Mouse (Mus musculus): ENCODE measurements around the gene Otub2. TPM values are rescaled to one million over a fixed set of nuclear protein-coding genes. Genes with fewer than 3 reads are reported as not detected.

The Otub2 gene
- polyA plus RNA-seq, 1 experiment: 28.2 TPM

DNA sequence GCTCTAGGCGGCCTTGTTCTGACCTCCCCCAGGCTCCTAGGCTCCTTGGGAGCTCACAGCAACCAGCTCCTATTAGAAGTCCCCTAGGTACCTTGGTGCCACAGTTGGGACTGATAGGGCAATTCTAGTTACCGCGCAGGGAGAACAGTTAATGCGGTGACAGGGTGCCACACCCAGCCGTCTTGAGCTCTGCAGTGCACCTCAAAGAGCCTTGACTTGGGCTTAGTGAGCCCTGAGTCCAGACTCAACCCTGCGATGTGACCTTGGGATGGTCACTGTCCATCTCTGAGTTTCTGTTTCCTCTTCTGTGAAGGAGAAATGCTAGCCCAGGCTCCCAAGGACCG, 20.2 kb upstream of the Otub2 start:
- Histone ChIP-seq H3K4me1 (ENCODE audit: control insufficient read depth, insufficient read depth, low read length) (no peaks in the 10 kb centered on the region), H3K27ac (ENCODE audit: insufficient read depth, low read length) (no peak overlapping the region), H3K4me3 (ENCODE audit: insufficient read depth, low read length) (no peak overlapping the region)
- TF ChIP-seq POLR2A (IDR thresholded peaks at IDR 0.05; ENCODE audit: extremely low read depth, insufficient read depth, low read length) (no peak), CTCF (IDR thresholded peaks at IDR 0.05; ENCODE audit: extremely low read depth, insufficient read depth, low read length) (no peak)

DNA sequence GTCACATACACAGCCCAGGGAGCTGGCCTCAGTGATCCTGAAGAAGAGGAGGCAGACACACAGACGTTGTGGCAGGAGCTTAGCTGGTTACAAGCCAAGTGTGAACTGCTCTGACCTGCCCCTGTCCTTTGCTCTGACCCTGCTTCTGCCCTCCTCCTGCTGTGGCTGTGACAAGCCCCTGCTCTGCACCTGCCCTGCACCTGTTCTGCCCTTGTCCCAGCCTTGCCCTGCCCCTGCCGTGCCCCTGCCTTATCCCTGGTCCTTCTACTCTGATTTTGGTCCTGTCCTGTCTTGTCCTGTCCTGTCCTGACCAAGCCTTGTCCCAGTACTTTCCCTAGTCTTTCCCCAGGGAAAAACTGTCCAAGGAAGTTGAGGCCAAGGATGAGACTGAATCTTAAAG, 19.7 kb upstream of the Otub2 start:
- TF ChIP-seq POLR2A (IDR thresholded peaks at IDR 0.05; ENCODE audit: extremely low read depth, insufficient read depth, low read length): no peak
- TF ChIP-seq CTCF (IDR thresholded peaks at IDR 0.05; ENCODE audit: extremely low read depth, insufficient read depth, low read length): no peak
- no peaks in the 10 kb centered on the region for H3K4me1 ChIP-seq (ENCODE audit: control insufficient read depth, insufficient read depth, low read length)

DNA sequence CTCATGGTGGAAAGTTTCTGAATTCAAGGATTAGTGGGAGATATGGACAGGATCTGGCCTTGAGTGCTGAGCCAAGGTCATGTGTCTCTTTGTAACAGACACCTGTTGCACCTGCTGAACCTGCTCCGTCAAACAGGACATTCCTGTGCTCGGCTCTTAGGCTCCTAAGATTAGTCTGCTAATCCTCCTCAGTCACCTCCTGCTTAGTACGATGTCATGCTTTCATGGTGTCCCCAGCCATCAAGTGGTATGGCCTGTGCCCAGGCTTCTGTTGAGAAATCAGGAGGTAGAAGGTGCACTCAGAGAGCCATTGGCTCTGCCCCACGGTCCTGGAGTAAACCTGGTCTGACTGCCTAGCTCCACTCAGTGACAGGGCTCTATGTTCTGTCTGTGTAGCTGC, 17.6 kb upstream of the Otub2 start:
- H3K4me3 ChIP-seq (ENCODE audit: insufficient read depth, low read length): no peak overlapping the region
- H3K4me1 ChIP-seq (ENCODE audit: control insufficient read depth, insufficient read depth, low read length): no peaks in the 10 kb centered on the region
- TF ChIP-seq POLR2A (IDR thresholded peaks at IDR 0.05; ENCODE audit: extremely low read depth, insufficient read depth, low read length) (no peak), CTCF (IDR thresholded peaks at IDR 0.05; ENCODE audit: extremely low read depth, insufficient read depth, low read length) (no peak)
- no peak overlapping the region for H3K27ac ChIP-seq (ENCODE audit: insufficient read depth, low read length)

More for the DNA sequence above, 19.7 kb upstream of the Otub2 start:
- Histone ChIP-seq H3K27ac (ENCODE audit: insufficient read depth, low read length) (no peak overlapping the region), H3K4me3 (ENCODE audit: insufficient read depth, low read length) (no peak overlapping the region)

DNA sequence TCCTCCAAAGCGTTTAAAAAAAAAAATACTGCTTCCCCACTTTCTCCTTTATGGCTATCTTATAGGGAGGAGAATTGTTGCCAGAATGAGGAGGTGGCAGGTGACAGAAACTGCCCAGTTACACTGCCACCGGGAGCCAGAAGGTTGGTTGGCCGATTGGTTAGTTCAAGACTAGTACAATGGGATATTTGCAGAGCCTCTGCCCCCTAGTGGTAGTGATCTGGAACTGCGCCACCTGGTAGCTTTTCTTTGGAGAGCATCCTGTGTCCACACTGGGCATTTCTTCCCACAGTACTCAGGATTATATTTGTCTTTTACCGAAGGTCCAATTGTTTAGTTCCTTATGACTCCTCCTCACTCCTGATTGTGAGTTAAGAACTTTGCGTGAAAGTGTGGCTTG, 16.8 kb upstream of the Otub2 start:
- no peak for TF ChIP-seq POLR2A (IDR thresholded peaks at IDR 0.05; ENCODE audit: extremely low read depth, insufficient read depth, low read length)
- peak; percentile 77 for TF ChIP-seq CTCF (IDR thresholded peaks at IDR 0.05; ENCODE audit: extremely low read depth, insufficient read depth, low read length)
- no peak overlapping the region for H3K27ac ChIP-seq (ENCODE audit: insufficient read depth, low read length)

DNA sequence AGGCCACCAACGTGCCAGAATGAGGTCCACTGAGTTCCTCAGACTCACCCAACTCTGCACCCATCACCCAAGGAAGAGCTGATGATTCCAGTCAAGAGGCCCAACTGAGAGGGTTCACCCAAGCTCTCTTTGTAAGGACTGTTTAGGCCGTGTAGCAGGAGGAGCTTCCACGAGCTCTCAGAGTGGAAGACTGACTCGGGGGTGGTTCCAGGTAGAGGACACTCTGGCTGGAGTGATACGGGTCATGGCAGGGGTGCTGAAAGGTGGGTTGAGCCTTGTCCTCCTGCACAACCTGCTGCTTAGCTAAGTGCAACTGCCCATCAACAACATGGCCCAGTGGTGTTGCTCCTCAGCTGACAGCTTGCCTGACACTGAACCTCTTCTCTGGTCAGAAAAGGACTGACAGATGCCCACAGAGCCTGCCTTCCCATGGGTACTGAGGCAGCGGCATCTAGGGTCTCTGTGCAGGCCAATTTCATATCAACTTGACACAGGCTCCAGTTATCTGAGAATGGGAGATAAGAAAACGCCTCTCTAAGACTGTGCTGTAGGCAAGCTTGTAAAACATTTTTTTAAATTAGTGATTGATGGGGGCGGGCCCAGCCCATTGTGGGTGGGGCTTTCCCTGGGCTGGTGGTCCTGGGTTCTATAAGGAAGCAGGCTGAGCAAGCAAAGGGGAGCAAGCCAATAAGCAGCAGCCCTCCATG, 14.8 kb upstream of the Otub2 start:
- no peak overlapping the region for H3K27ac ChIP-seq (ENCODE audit: insufficient read depth, low read length)
- no peak for TF ChIP-seq POLR2A (IDR thresholded peaks at IDR 0.05; ENCODE audit: extremely low read depth, insufficient read depth, low read length)
- no peak for TF ChIP-seq CTCF (IDR thresholded peaks at IDR 0.05; ENCODE audit: extremely low read depth, insufficient read depth, low read length)
- peaks cover 3% of the 10 kb centered on the region for H3K4me1 ChIP-seq (ENCODE audit: control insufficient read depth, insufficient read depth, low read length)
- H3K4me3 ChIP-seq (ENCODE audit: insufficient read depth, low read length): no peak overlapping the region

More for the DNA sequence above, 16.8 kb upstream of the Otub2 start:
- Histone ChIP-seq H3K4me3 (ENCODE audit: insufficient read depth, low read length) (no peak overlapping the region), H3K4me1 (ENCODE audit: control insufficient read depth, insufficient read depth, low read length) (no peaks in the 10 kb centered on the region)

DNA sequence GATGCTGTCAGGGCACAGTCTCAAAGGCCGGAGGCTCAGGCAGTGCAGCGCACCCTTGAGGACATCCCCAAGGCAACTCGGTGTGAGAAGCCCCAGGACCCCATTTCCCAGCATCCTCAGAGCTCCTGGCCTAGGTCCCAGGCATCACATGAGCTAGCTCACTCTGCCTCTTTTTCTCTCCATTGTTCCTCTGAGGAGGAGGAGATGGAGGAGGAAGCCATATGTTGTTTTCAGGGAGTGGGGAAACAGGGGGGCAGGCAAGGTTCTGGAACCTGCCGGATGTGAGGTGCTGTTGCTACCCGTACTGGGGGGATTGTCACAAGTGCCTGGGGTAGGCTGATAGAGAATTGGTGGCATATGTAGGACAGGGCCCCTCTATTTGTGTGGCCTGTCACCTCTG, 12.4 kb upstream of the Otub2 start:
- Histone ChIP-seq H3K27ac (ENCODE audit: insufficient read depth, low read length) (peak overlapping the region; percentile 17; the same call in 1 of the 2 replicates), H3K4me1 (ENCODE audit: control insufficient read depth, insufficient read depth, low read length) (peaks cover 3% of the 10 kb centered on the region), H3K4me3 (ENCODE audit: insufficient read depth, low read length) (no peak overlapping the region)
- TF ChIP-seq CTCF (IDR thresholded peaks at IDR 0.05; ENCODE audit: extremely low read depth, insufficient read depth, low read length) (no peak), POLR2A (IDR thresholded peaks at IDR 0.05; ENCODE audit: extremely low read depth, insufficient read depth, low read length) (no peak)

DNA sequence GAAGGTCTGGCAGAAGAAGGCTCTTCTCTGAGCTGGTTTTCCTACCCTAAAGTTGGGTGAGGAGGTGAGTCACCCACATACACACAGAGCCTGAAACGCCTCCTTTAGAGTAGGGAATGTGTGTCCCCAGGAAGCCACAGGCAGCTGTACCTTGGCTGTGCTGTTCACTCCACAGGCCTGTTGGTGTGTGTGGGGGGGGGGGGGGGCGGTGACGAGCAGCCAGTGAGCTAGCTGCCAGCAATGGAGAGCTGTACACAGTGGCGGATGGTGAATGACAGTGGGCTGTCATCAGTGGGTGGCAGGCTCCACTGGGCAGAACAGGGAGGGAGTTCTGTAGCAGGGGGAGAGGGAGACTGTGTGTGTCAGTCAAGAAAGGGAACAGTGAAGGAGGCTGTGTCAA, 11.7 kb upstream of the Otub2 start:
- H3K27ac ChIP-seq (ENCODE audit: insufficient read depth, low read length): peak overlapping the region; percentile 27; the same call in 1 of the 2 replicates
- 0 out of 2 replicates have a peak, but pooled peaks have one; percentile 12 for TF ChIP-seq POLR2A (IDR thresholded peaks at IDR 0.05; ENCODE audit: extremely low read depth, insufficient read depth, low read length)
- no peak for TF ChIP-seq CTCF (IDR thresholded peaks at IDR 0.05; ENCODE audit: extremely low read depth, insufficient read depth, low read length)
- H3K4me3 ChIP-seq (ENCODE audit: insufficient read depth, low read length): no peak overlapping the region
- H3K4me1 ChIP-seq (ENCODE audit: control insufficient read depth, insufficient read depth, low read length): peaks cover 3% of the 10 kb centered on the region

DNA sequence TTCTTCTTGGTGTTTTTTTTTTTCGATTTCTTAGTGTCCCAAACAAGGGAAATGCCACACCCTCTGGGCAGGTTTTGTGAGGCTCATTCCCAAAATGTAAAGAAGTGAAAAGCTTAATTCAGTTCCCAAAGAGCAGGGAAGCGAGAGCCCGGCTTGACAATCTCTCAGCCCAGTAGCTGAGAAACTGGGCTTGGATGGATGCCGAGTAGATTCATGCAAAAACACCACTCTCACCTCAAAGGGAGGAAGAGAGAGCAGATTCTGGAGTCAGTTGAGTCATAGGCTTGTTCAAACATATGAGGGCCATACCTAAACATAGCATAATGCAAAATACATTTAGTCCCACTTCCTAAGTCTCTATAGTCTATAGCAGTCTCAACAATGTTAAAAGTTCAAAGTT, 8.3 kb upstream of the Otub2 start:
- H3K4me3 ChIP-seq (ENCODE audit: insufficient read depth, low read length): no peak overlapping the region
- no peak overlapping the region for H3K27ac ChIP-seq (ENCODE audit: insufficient read depth, low read length)
- no peak for TF ChIP-seq POLR2A (IDR thresholded peaks at IDR 0.05; ENCODE audit: extremely low read depth, insufficient read depth, low read length)
- no peak for TF ChIP-seq CTCF (IDR thresholded peaks at IDR 0.05; ENCODE audit: extremely low read depth, insufficient read depth, low read length)
- peaks cover 3% of the 10 kb centered on the region for H3K4me1 ChIP-seq (ENCODE audit: control insufficient read depth, insufficient read depth, low read length)

DNA sequence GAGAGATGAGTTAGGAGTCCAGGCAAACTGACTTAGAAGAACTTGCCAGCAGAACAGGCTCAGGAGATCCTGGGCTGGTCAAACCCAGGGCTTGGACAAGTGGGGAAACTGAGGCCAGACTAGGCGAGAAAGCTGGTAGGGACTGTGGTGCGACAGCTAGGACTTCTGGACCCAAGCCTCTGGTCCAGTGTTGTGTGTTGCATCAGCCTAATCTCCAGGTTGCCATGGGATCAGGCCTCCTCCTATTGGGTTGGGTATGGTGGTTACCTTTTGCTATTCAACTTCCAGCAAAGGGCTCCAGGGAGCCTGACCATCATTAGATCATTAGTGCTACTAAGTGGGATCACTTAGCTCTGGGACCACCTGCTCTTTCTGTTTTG, 856 bp downstream of the Otub2 start:
- Histone ChIP-seq H3K27ac (ENCODE audit: insufficient read depth, low read length) (no peak overlapping the region), H3K4me3 (ENCODE audit: insufficient read depth, low read length) (peak overlapping the region; percentile 79), H3K4me1 (ENCODE audit: control insufficient read depth, insufficient read depth, low read length) (peaks cover 3% of the 10 kb centered on the region; the same call in 1 of the 2 replicates)
- TF ChIP-seq POLR2A (IDR thresholded peaks at IDR 0.05; ENCODE audit: extremely low read depth, insufficient read depth, low read length) (no peak), CTCF (IDR thresholded peaks at IDR 0.05; ENCODE audit: extremely low read depth, insufficient read depth, low read length) (no peak)

DNA sequence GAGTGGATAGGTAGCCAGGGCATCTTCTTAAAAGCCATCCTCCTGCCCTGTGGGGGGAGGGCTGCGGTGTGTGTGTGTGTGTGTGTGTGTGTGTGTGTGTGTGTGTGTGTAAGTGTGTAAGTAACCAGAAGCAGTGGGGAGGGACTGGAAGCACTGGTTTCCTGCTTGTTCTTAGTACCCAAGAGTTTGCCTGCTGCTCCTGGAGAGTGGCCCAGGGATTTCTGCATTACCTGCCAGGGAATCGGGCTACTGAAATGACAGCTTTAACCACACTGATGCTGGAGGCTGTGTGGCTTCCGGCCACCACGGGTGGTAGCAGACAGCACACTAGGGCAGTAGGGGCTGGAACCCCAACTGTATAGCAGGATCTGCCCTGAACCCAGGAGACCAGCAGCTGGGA, 1.5 kb downstream of the Otub2 start:
- Histone ChIP-seq H3K27ac (ENCODE audit: insufficient read depth, low read length) (no peak overlapping the region), H3K4me3 (ENCODE audit: insufficient read depth, low read length) (peak overlapping the region; percentile 3; the same call in 1 of the 2 replicates), H3K4me1 (ENCODE audit: control insufficient read depth, insufficient read depth, low read length) (peaks cover 3% of the 10 kb centered on the region; the same call in 1 of the 2 replicates)
- TF ChIP-seq POLR2A (IDR thresholded peaks at IDR 0.05; ENCODE audit: extremely low read depth, insufficient read depth, low read length): no peak
- no peak for TF ChIP-seq CTCF (IDR thresholded peaks at IDR 0.05; ENCODE audit: extremely low read depth, insufficient read depth, low read length)
